Comparison of ENCODE assay signal across 20 mouse cellular contexts in genomic region chr13:109615213-109615784, GRCm38 (mm10).
A peak's percentile ranks its signal among the peaks of the same experiment; 100 is the strongest.
DNase-seq lines count a peak whose midpoint lies in the region; ATAC-seq and TF ChIP-seq lines count a peak whose summit lies in the region.
"Had no signal": no experiment of that assay in that cellular context is flagged by ENCODE, and none has a peak within 500 bp of the region (broad histone marks: within the 10 kb centered on the region; RNA-seq: fewer than 3 reads in every experiment).

No protein-coding gene starts in this region.

- TF ChIP-seq CTCF in kidney, postnatal 0 days (IDR thresholded peaks at IDR 0.05; ENCODE audit: low read depth): no peak
- TF ChIP-seq CTCF in MEL (IDR thresholded peaks at IDR 0.05 in 2 of 3, conservative IDR thresholded peaks at IDR 0.05 in 1 of 3; ENCODE audit: control insufficient read depth in 1 of 3, insufficient read depth in 1 of 3, low read depth in 2 of 3, low read length in 3 of 3, poor library complexity in 1 of 3, severe bottlenecking in 1 of 3): no peak
- TF ChIP-seq CTCF in liver, postnatal 0 days (IDR thresholded peaks at IDR 0.05; ENCODE audit: low read depth): no peak

- no peak for TF ChIP-seq EP300 in MEL (IDR thresholded peaks at IDR 0.05; ENCODE audit: low read depth in 1 of 2, low read length in 2 of 2)
- TF ChIP-seq EP300 in liver, postnatal 0 days (IDR thresholded peaks at IDR 0.05; ENCODE audit: low read depth): no peak

- H3K36me3 ChIP-seq in kidney, postnatal 0 days (ENCODE audit: insufficient read depth, low read length): no peaks in the 10 kb centered on the region
- no peaks in the 10 kb centered on the region for H3K36me3 ChIP-seq in kidney, embryonic 14.5 days (ENCODE audit: control insufficient read depth, insufficient read depth, low read length)
- H3K36me3 ChIP-seq in MEL (ENCODE audit: control insufficient read depth in 1 of 2, insufficient read depth in 2 of 2, low read length in 2 of 2): peaks cover 0 to 6% of the 10 kb centered on the region in 2 experiments; a peak in 1 of 4 replicates
- H3K36me3 ChIP-seq in liver, postnatal 0 days (replicated peaks; ENCODE audit: insufficient read depth, low read length): no peaks in the 10 kb centered on the region
- H3K36me3 ChIP-seq: forebrain, embryonic 10.5 days; hindbrain, embryonic 15.5 days; limb, embryonic 12.5 days; lung, embryonic 15.5 days; midbrain, embryonic 10.5 days; neural tube, embryonic 15.5 days; stomach, embryonic 15.5 days had no signal

- H3K79me2 ChIP-seq in MEL (ENCODE audit: control insufficient read depth, insufficient read depth, low read length, poor library complexity): no peaks in the 10 kb centered on the region; the same call in 1 of the 2 replicates

- H3K27ac ChIP-seq in kidney, postnatal 0 days: no peak overlapping the region
- H3K27ac ChIP-seq in kidney, embryonic 14.5 days (ENCODE audit: low read depth, low read length): no peak overlapping the region
- no peak overlapping the region for H3K27ac ChIP-seq in MEL (ENCODE audit: control insufficient read depth, low read depth, low read length)
- peak overlapping the region; percentile 22; the same call in 1 of the 2 replicates for H3K27ac ChIP-seq in liver, postnatal 0 days (ENCODE audit: low read depth)
- H3K27ac ChIP-seq: forebrain, embryonic 10.5 days; hindbrain, embryonic 15.5 days; limb, embryonic 12.5 days; lung, embryonic 15.5 days; midbrain, embryonic 10.5 days; neural tube, embryonic 15.5 days; stomach, embryonic 15.5 days had no signal

- no peak for ATAC-seq in kidney, postnatal 0 days (replicated peaks; ENCODE audit: low FRiP score, low read depth)
- no peak for ATAC-seq in kidney, embryonic 14.5 days (ENCODE audit: low FRiP score, low TSS enrichment)
- ATAC-seq in common myeloid progenitor, adult 5-6 weeks (replicated peaks; ENCODE audit: low read depth, poor library complexity, severe bottlenecking): peak; percentile 50
- ATAC-seq in liver, postnatal 0 days: peak; percentile 21; the same call in 1 of the 2 replicates

- H3K9me3 ChIP-seq in kidney, postnatal 0 days (replicated peaks; ENCODE audit: low read length): no peaks in the 10 kb centered on the region
- no peaks in the 10 kb centered on the region for H3K9me3 ChIP-seq in kidney, embryonic 14.5 days (ENCODE audit: control insufficient read depth, low read length)
- no peaks in the 10 kb centered on the region for H3K9me3 ChIP-seq in MEL (replicated peaks; ENCODE audit: insufficient read depth, low read length)
- H3K9me3 ChIP-seq in liver, postnatal 0 days (ENCODE audit: low read length): no peaks in the 10 kb centered on the region
- H3K9me3 ChIP-seq: forebrain, embryonic 10.5 days; hindbrain, embryonic 15.5 days; limb, embryonic 12.5 days; lung, embryonic 15.5 days; midbrain, embryonic 10.5 days; neural tube, embryonic 15.5 days; stomach, embryonic 15.5 days had no signal

- TF ChIP-seq RAD21 in MEL (IDR thresholded peaks at IDR 0.05; ENCODE audit: low read depth, low read length): no peak

- 0 out of 2 replicates have a peak overlapping the region, but pooled peaks have one; percentile 19 for H3K4me2 ChIP-seq in kidney, postnatal 0 days (ENCODE audit: low read length)
- no peak overlapping the region for H3K4me2 ChIP-seq in kidney, embryonic 14.5 days (replicated peaks; ENCODE audit: low read depth, low read length)
- peak overlapping the region; percentile 65 for H3K4me2 ChIP-seq in liver, postnatal 0 days (ENCODE audit: low read depth, low read length)
- H3K4me2 ChIP-seq: lung, embryonic 15.5 days; neural tube, embryonic 15.5 days had no signal

- H3K27me3 ChIP-seq in kidney, postnatal 0 days (ENCODE audit: insufficient read depth, low read length): no peaks in the 10 kb centered on the region
- H3K27me3 ChIP-seq in kidney, embryonic 14.5 days (ENCODE audit: control insufficient read depth, insufficient read depth, low read length): no peaks in the 10 kb centered on the region
- no peaks in the 10 kb centered on the region for H3K27me3 ChIP-seq in MEL (ENCODE audit: control insufficient read depth in 1 of 2, insufficient read depth in 2 of 2, low read length in 2 of 2)
- no peaks in the 10 kb centered on the region for H3K27me3 ChIP-seq in liver, postnatal 0 days (ENCODE audit: insufficient read depth, low read length)
- H3K27me3 ChIP-seq: hindbrain, embryonic 15.5 days; limb, embryonic 12.5 days; lung, embryonic 15.5 days; neural tube, embryonic 15.5 days; stomach, embryonic 15.5 days had no signal

- 0 out of 2 replicates have a peak, but pooled peaks cover 11% of the 10 kb centered on the region for H3K4me1 ChIP-seq in kidney, postnatal 0 days (replicated peaks; ENCODE audit: insufficient read depth, low read length)
- 0 out of 2 replicates have a peak, but pooled peaks cover 3% of the 10 kb centered on the region for H3K4me1 ChIP-seq in kidney, embryonic 14.5 days (ENCODE audit: control insufficient read depth, insufficient read depth, low read length)
- 0 out of 4 replicates have a peak, but pooled peaks cover 0 to 2% of the 10 kb centered on the region in 2 experiments for H3K4me1 ChIP-seq in MEL (ENCODE audit: control insufficient read depth in 1 of 2, insufficient read depth in 2 of 2, low read length in 2 of 2)
- H3K4me1 ChIP-seq in liver, postnatal 0 days (ENCODE audit: insufficient read depth): peaks cover 5% of the 10 kb centered on the region; the same call in 1 of the 2 replicates
- H3K4me1 ChIP-seq: midbrain, embryonic 10.5 days had no signal

- 69% methylated on average over 8 of the region's 8 CpGs for WGBS in kidney, postnatal 0 days
- 62% methylated on average over 8 of the region's 8 CpGs for WGBS in kidney, embryonic 14.5 days
- WGBS in liver, postnatal 0 days (ENCODE audit: insufficient replicate concordance): 25% methylated on average over 8 of the region's 8 CpGs

- no peak for TF ChIP-seq POLR2A in MEL (IDR thresholded peaks at IDR 0.05; ENCODE audit: control insufficient read depth in 1 of 2, insufficient read depth in 1 of 2, low read depth in 1 of 2, low read length in 2 of 2, poor library complexity in 1 of 2)

- H3K9ac ChIP-seq in kidney, postnatal 0 days (ENCODE audit: low read depth, low read length): no peak overlapping the region
- H3K9ac ChIP-seq in kidney, embryonic 14.5 days (ENCODE audit: low read depth, low read length): no peak overlapping the region
- H3K9ac ChIP-seq in MEL (ENCODE audit: control insufficient read depth, low read depth, low read length, poor library complexity, severe bottlenecking): peak overlapping the region; percentile 61
- H3K9ac ChIP-seq in liver, postnatal 0 days (replicated peaks): no peak overlapping the region
- H3K9ac ChIP-seq: forebrain, postnatal 0 days; hindbrain, embryonic 15.5 days; limb, embryonic 12.5 days; lung, embryonic 15.5 days; neural tube, embryonic 15.5 days; stomach, embryonic 15.5 days had no signal

- no peak for DNase-seq in kidney, postnatal 0 days (ENCODE audit: low spot score)
- no peak for DNase-seq in MEL (ENCODE audit: low read depth, low spot score)
- no peak for DNase-seq in liver, postnatal 0 days
- DNase-seq in right cerebral cortex, postnatal 25 days: no peak
- DNase-seq in adrenal gland, adult 8-10 months: no peak
- DNase-seq: cerebellum, adult 11 months; cerebellum, adult 9-11 months; gastrocnemius, postnatal 25 days; right cerebral cortex, adult 18-20 months; thymus, adult 2 months had no signal

- no peak overlapping the region for H3K4me3 ChIP-seq in kidney, postnatal 0 days (replicated peaks; ENCODE audit: low read depth, low read length)
- H3K4me3 ChIP-seq in kidney, embryonic 14.5 days (ENCODE audit: low read length): no peak overlapping the region
- H3K4me3 ChIP-seq in MEL (ENCODE audit: control insufficient read depth in 1 of 2, insufficient read depth in 1 of 2, low read depth in 2 of 2, low read length in 2 of 2): peak overlapping the region; percentile 57 to 70
- H3K4me3 ChIP-seq in liver, postnatal 0 days (ENCODE audit: low read depth, low read length): peak overlapping the region; percentile 19
- H3K4me3 ChIP-seq: forebrain, embryonic 10.5 days; hindbrain, embryonic 15.5 days; limb, embryonic 12.5 days; lung, embryonic 15.5 days; midbrain, embryonic 10.5 days; neural tube, embryonic 15.5 days; stomach, embryonic 15.5 days had no signal

TF ChIP-seq in MEL, 35 proteins besides CTCF, POLR2A, EP300 and RAD21:
- TF ChIP-seq MXI1 (IDR thresholded peaks at IDR 0.05; ENCODE audit: low read depth, low read length): peak; percentile 78; the same call in 1 of the 2 replicates
- TF ChIP-seq ELF1 (IDR thresholded peaks at IDR 0.05; ENCODE audit: low read depth, low read length): peak; percentile 65; the same call in 1 of the 2 replicates
- TF ChIP-seq TAL1 (IDR thresholded peaks at IDR 0.05; ENCODE audit: low read length): no peak
- TF ChIP-seq USF1 (IDR thresholded peaks at IDR 0.05; ENCODE audit: low read depth, low read length): 0 out of 2 replicates have a peak, but pooled peaks have one; percentile 19
- no peak for TF ChIP-seq MYC (IDR thresholded peaks at IDR 0.05; ENCODE audit: low read depth, low read length)
TF ChIP-seq in MEL: peak in this region for 3.

Comparison
In these comparisons a context has a peak if more than half of its experiments do, and no peak if none do; other contexts are left out.
1. ATAC-seq: peak in common myeloid progenitor, adult 5-6 weeks (single experiment) and liver, postnatal 0 days (single experiment); none in kidney, postnatal 0 days (single experiment) and kidney, embryonic 14.5 days (single experiment).
2. H3K4me3 ChIP-seq: peak in MEL (2 of 2) and liver, postnatal 0 days (single experiment); none in kidney, postnatal 0 days (single experiment) and kidney, embryonic 14.5 days (single experiment).